Mouse (Mus musculus) limb, embryonic 15.5 days (tissue): ENCODE data around the gene Osm. TPM values are rescaled to one million over a fixed set of nuclear protein-coding genes. Genes with fewer than 3 reads are reported as not detected.

Source experiments
- ATAC-seq: fragments of 200-750 bp; cut with Nextera tagmentation; 2 replicates; pipeline ENCODE4 v1.8.0; 2017; ENCODE audit warnings: low read depth, moderate TSS enrichment; ENCODE audit not compliant: insufficient number of reproducible peaks, low FRiP score, low TSS enrichment
- H3K27ac ChIP-seq: fragments of 300-500 bp; sonication (generic); 2 replicates; pipeline ENCODE4 v1.5.1; 2015; ENCODE audit warnings: moderate library complexity, mild to moderate bottlenecking, inconsistent platforms
- H3K27me3 ChIP-seq: fragments of 300-500 bp; sonication (generic); 2 replicates; pipeline ENCODE4 v1.6.1; 2015; ENCODE audit warnings: inconsistent platforms
- H3K36me3 ChIP-seq: fragments of 300-500 bp; sonication (generic); 2 replicates; pipeline ENCODE4 v1.6.1; 2015; ENCODE audit warnings: inconsistent platforms
- H3K4me1 ChIP-seq: fragments of 300-500 bp; sonication (generic); 2 replicates; pipeline ENCODE4 v1.6.1; 2015; ENCODE audit warnings: inconsistent platforms
- H3K4me2 ChIP-seq: fragments of 300-500 bp; sonication (generic); 2 replicates; pipeline ENCODE4 v1.6.1; 2015; ENCODE audit warnings: mild to moderate bottlenecking, inconsistent platforms
- H3K4me3 ChIP-seq: fragments of 300-500 bp; sonication (generic); 2 replicates; pipeline ENCODE4 v1.5.1; 2015; ENCODE audit warnings: mild to moderate bottlenecking, inconsistent platforms
- H3K9ac ChIP-seq: fragments of 300-500 bp; sonication (generic); 2 replicates; pipeline ENCODE4 v1.6.1; 2015; ENCODE audit warnings: inconsistent platforms
- H3K9me3 ChIP-seq: fragments of 300-500 bp; sonication (generic); 2 replicates; pipeline ENCODE4 v1.6.1; 2016; ENCODE audit warnings: inconsistent platforms
- WGBS: fragments of 180-500 bp; shearing (Covaris S2); methylation state at CpG from one replicate; pipeline ENCODE4 v1.1.7; 2015; 5-methylcytosine and 5-hydroxymethylcytosine counted together
- polyA plus RNA-seq: library from polyadenylated mRNA; unstranded; fragments of >200 nt; fragmentation: Nextera tagmentation; extraction: Ambion mirVana; gene quantifications from 2 replicates; pipeline ENCODE4 v1.2.1, GENCODE M21; 2015

Gene Osm
- 0.12 and 0.23 TPM in 2 replicates for polyA plus RNA-seq

- no peak within 1 kb of the TSS for H3K27ac ChIP-seq
- H3K27me3 ChIP-seq = no peaks in the 10 kb centered on the region
- H3K36me3 ChIP-seq = no peaks in the 10 kb centered on the region
- H3K9ac ChIP-seq = no peak within 1 kb of the TSS
- H3K4me1 ChIP-seq = no peaks in the 10 kb centered on the region; the same call in 1 of the 2 replicates
- H3K9me3 ChIP-seq = no peaks in the 10 kb centered on the region
- no peak within 1 kb of the TSS for H3K4me2 ChIP-seq
- 70% methylated on average over 16 of the region's 16 CpGs for WGBS
- no peak within 1 kb of the TSS for H3K4me3 ChIP-seq
- no peak for ATAC-seq
Observed at GRCm38 (mm10) chr11:4235665-4236545, at the start of gene Osm. Gene Osm (plus strand): TSS chr11:4236420.

- H3K4me3 ChIP-seq = peak within 1 kb of the TSS; percentile 91
- H3K4me1 ChIP-seq = peaks cover 41% of the 10 kb centered on the region
- H3K9ac ChIP-seq = peak within 1 kb of the TSS; percentile 94
- no peaks in the 10 kb centered on the region for H3K27me3 ChIP-seq
- peak within 1 kb of the TSS; percentile 88 for H3K27ac ChIP-seq
- H3K9me3 ChIP-seq = no peaks in the 10 kb centered on the region
- peaks cover 15% of the 10 kb centered on the region for H3K36me3 ChIP-seq
- H3K4me2 ChIP-seq = peak within 1 kb of the TSS; percentile 80
- ATAC-seq = peak; percentile 97
- under 1% methylated on average over 71 of the region's 71 CpGs for WGBS
Observed at GRCm38 (mm10) chr11:4186486-4187317, 49.5 kb upstream of the Osm start, which contains the start of gene Tbc1d10a. Gene Tbc1d10a (plus strand): TSS chr11:4186789.

- ATAC-seq = no peak
- Histone ChIP-seq H3K27me3 (no peaks in the 10 kb centered on the region), H3K4me1 (peaks cover 47% of the 10 kb centered on the region), H3K9ac (peak overlapping the region; percentile 94), H3K36me3 (peaks cover 10% of the 10 kb centered on the region), H3K4me3 (peak overlapping the region; percentile 91), H3K4me2 (peak overlapping the region; percentile 80), H3K27ac (0 out of 2 replicates have a peak overlapping the region, but pooled peaks have one; percentile 88), H3K9me3 (no peaks in the 10 kb centered on the region)
- 5% methylated on average over 9 of the region's 9 CpGs for WGBS
Observed at GRCm38 (mm10) chr11:4187318-4187700, 48.9 kb upstream of the Osm start.

DNA sequence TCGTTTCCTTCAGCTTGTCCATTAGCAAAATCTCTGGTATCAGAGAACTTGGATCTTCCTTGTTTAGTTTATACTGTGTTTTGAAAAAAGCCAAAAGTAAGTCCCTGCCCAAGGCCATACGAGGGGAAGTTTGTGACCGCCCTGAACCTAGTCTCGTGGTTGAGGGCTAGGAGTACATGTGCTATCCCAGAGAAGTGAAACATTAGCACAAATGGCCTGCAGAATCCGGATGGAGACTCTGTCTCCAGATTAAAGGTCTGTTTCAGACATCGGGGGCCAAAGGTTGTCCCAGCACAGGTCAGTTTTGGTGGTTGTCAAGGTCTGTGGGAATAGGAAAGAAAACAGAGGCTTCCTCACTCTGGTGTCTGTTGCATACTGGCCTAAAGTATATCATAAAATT, 47.0 kb upstream of the Osm start:
- ATAC-seq = no peak
- H3K9me3 ChIP-seq = no peaks in the 10 kb centered on the region
- no peak overlapping the region for H3K4me2 ChIP-seq
- no peak overlapping the region for H3K4me3 ChIP-seq
- H3K27me3 ChIP-seq = no peaks in the 10 kb centered on the region
- H3K36me3 ChIP-seq = no peaks in the 10 kb centered on the region
- no peak overlapping the region for H3K27ac ChIP-seq
- peaks cover 57% of the 10 kb centered on the region for H3K4me1 ChIP-seq
- WGBS = 79% methylated on average over 6 of the region's 6 CpGs
- no peak overlapping the region for H3K9ac ChIP-seq

GRCm38 (mm10) chr11:4190677-4191076, 45.5 kb upstream of the Osm start:
- Histone ChIP-seq H3K27ac (peak overlapping the region; percentile 79), H3K36me3 (0 out of 2 replicates have a peak, but pooled peaks cover 6% of the 10 kb centered on the region), H3K4me3 (no peak overlapping the region), H3K4me2 (0 out of 2 replicates have a peak overlapping the region, but pooled peaks have one; percentile 15), H3K9me3 (no peaks in the 10 kb centered on the region), H3K4me1 (peaks cover 57% of the 10 kb centered on the region), H3K27me3 (no peaks in the 10 kb centered on the region), H3K9ac (no peak overlapping the region)
- no peak for ATAC-seq
- 43% methylated on average over 3 of the region's 3 CpGs for WGBS

GRCm38 (mm10) chr11:4192757-4193156, 43.5 kb upstream of the Osm start:
- Histone ChIP-seq H3K4me2 (no peak overlapping the region), H3K27ac (peak overlapping the region; percentile 79), H3K36me3 (0 out of 2 replicates have a peak, but pooled peaks cover 6% of the 10 kb centered on the region), H3K4me1 (peaks cover 62% of the 10 kb centered on the region), H3K27me3 (no peaks in the 10 kb centered on the region), H3K4me3 (no peak overlapping the region), H3K9me3 (no peaks in the 10 kb centered on the region), H3K9ac (no peak overlapping the region)
- 61% methylated on average over 3 of the region's 3 CpGs for WGBS
- ATAC-seq = peak; percentile 50; the same call in 1 of the 2 replicates

- peak overlapping the region; percentile 79 for H3K27ac ChIP-seq
- no peak overlapping the region for H3K9ac ChIP-seq
- no peak overlapping the region for H3K4me2 ChIP-seq
- peaks cover 56% of the 10 kb centered on the region for H3K4me1 ChIP-seq
- H3K9me3 ChIP-seq = no peaks in the 10 kb centered on the region
- H3K27me3 ChIP-seq = no peaks in the 10 kb centered on the region
- H3K4me3 ChIP-seq = no peak overlapping the region
- H3K36me3 ChIP-seq = 0 out of 2 replicates have a peak, but pooled peaks cover 6% of the 10 kb centered on the region
- no peak for ATAC-seq
Observed at GRCm38 (mm10) chr11:4193420-4193819, 42.8 kb upstream of the Osm start.

DNA sequence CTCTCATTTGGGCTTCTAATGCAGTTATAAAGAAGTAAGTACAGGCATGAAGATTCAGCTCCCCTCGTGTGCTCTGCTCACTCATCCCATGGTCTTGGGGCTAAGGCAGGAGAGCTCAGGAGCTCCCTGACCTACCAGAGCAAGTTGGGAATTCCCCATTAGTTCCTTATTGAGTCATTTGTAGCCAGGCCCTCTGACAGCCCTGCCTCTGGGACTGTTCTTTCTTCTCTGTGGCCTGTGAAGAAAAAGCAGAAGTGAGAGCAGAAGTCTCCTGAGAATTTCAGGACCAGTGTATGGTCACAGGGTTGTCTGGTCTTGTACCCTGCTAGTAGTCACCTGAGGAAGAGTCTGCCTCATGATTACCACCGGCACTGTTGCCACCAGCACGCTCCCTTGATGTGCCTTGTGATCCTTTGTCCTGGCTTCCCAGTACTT, 40.6 kb upstream of the Osm start:
- no peak overlapping the region for H3K27ac ChIP-seq
- no peak for ATAC-seq
- no peaks in the 10 kb centered on the region for H3K9me3 ChIP-seq
- WGBS = 82% methylated on average over 3 of the region's 3 CpGs
- 0 out of 2 replicates have a peak, but pooled peaks cover 6% of the 10 kb centered on the region for H3K36me3 ChIP-seq
- no peak overlapping the region for H3K4me2 ChIP-seq
- no peak overlapping the region for H3K9ac ChIP-seq
- H3K27me3 ChIP-seq = no peaks in the 10 kb centered on the region
- H3K4me3 ChIP-seq = no peak overlapping the region
- H3K4me1 ChIP-seq = peaks cover 42% of the 10 kb centered on the region

- Histone ChIP-seq H3K4me2 (no peak overlapping the region), H3K27ac (no peak overlapping the region), H3K27me3 (no peaks in the 10 kb centered on the region), H3K4me3 (no peak overlapping the region), H3K36me3 (0 out of 2 replicates have a peak, but pooled peaks cover 6% of the 10 kb centered on the region), H3K4me1 (peaks cover 32% of the 10 kb centered on the region), H3K9me3 (no peaks in the 10 kb centered on the region), H3K9ac (no peak overlapping the region)
- ATAC-seq = no peak
- WGBS = 60% methylated on average over 8 of the region's 8 CpGs
Observed at GRCm38 (mm10) chr11:4196636-4197035, 39.6 kb upstream of the Osm start.

DNA sequence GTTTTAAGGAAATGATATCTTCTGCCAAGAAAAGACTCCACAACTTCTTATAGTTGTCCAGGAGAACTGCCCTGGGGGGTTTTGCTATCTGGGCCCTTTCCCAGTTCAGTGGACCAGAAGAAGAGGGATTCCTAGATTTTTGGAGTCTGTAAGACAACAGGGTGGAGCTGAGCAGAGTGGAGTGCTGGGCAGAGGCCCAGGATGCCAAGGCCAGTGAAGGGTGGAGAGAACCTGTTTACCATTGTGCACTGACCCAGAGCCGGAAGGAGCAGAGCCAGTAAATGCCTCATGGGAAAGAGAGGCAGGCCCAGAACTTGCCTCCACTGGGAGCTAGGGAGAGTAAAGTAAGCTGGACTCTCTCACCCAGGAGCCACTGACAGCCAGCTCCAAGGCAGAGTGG, 38.5 kb upstream of the Osm start:
- H3K9ac ChIP-seq = no peak overlapping the region
- no peak overlapping the region for H3K4me3 ChIP-seq
- no peak overlapping the region; the same call in 1 of the 2 replicates for H3K27ac ChIP-seq
- ATAC-seq = no peak
- 67% methylated on average over 1 of the region's 1 CpGs for WGBS
- H3K36me3 ChIP-seq = peaks cover 6% of the 10 kb centered on the region; the same call in 1 of the 2 replicates
- H3K4me2 ChIP-seq = no peak overlapping the region
- H3K27me3 ChIP-seq = no peaks in the 10 kb centered on the region
- H3K9me3 ChIP-seq = no peaks in the 10 kb centered on the region
- peaks cover 21% of the 10 kb centered on the region; the same call in 1 of the 2 replicates for H3K4me1 ChIP-seq

DNA sequence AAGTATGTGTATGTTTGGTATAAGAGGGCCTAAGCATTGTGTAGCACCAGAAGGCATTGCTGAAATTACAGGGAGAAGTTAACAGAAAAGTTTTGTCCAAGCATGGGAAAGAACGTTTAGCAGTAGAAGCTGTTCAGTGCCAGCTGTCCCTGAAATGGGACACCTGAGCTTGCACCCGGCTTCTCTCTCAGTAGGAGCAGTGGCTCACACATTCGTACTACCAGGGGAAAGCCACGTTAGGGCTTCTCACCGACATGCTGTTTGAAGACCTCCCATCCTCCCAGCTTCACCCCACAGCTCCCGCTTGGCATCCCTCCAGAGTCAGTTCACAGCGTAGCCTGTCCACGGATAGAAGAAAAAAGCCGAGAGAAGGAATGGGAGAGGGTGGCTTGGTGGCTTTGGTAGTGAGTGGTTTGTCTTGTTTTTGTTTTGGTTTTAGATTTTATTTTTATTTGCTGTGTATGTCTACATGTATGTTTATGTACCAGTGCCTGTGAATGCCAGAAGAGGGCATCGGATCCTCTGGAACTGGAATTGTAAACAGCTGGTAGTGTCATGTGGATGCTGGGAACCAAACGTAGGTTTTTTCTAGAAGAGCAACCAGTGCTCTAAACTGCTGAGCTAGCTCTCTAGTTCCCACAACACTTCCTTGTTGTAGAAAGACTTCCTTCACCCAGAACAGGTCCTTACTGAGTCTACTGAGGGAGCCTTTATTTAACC, 34.1 kb upstream of the Osm start:
- H3K27ac ChIP-seq = no peak overlapping the region
- H3K4me2 ChIP-seq = no peak overlapping the region
- no peak overlapping the region for H3K9ac ChIP-seq
- no peak for ATAC-seq
- H3K36me3 ChIP-seq = peaks cover 17% of the 10 kb centered on the region
- WGBS = 60% methylated on average over 11 of the region's 11 CpGs
- peaks cover 16% of the 10 kb centered on the region for H3K4me1 ChIP-seq
- no peak overlapping the region for H3K4me3 ChIP-seq
- no peaks in the 10 kb centered on the region for H3K9me3 ChIP-seq
- H3K27me3 ChIP-seq = no peaks in the 10 kb centered on the region
